Mouse (Mus musculus) MEL (cell line): ENCODE results near the gene Atrn.

Experiments used
- CHD2 ChIP-seq: IDR thresholded peaks from 2 replicates; pipeline ENCODE4 v1.6.1; 2011; ENCODE audit warnings: low read length, improper control_type of control experiment
- CTCF ChIP-seq, 3 experiments: IDR thresholded peaks in 2 of 3; conservative IDR thresholded peaks in 1 of 3; 2 replicates each; pipeline ENCODE4 v1.5.1; 2011 to 2012; ENCODE audit warnings: low read length in 3 of 3, low read depth in 2 of 3, mild to moderate bottlenecking in 2 of 3, improper control_type of control experiment in 1 of 3, inconsistent platforms in 1 of 3, mixed read lengths in 1 of 3, moderate library complexity in 1 of 3; ENCODE audit not compliant: control insufficient read depth in 1 of 3, insufficient read depth in 1 of 3, poor library complexity in 1 of 3, severe bottlenecking in 1 of 3
- EP300 ChIP-seq, 2 experiments: IDR thresholded peaks; 2 replicates each; pipeline ENCODE4 v1.6.1; 2011; ENCODE audit warnings: improper control_type of control experiment in 2 of 2, low read length in 2 of 2, low read depth in 1 of 2, mild to moderate bottlenecking in 1 of 2

DNA sequence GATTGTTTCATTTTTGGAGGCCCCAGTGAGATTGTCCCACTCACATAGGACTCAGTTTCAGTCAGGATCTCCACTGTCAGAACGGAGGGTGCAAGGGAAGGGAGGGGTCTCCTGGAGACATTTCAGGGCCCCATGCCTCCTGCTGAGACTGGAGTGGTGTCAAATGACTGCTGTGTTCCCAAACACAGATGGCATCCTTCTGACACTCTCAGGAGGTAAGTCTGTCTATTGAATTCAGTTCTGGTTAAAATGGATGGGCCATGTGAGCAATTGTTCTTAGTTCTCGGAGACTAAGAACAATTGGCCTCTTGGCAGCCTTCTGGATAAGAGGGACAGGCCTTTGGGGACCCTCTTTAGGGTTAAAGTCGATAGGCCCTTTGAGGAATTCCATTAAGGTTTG is 28.9 kb upstream of the Atrn start:
- TF ChIP-seq CHD2, result no peak
- TF ChIP-seq EP300 (IDR thresholded peaks at IDR 0.05; ENCODE audit: low read depth in 1 of 2, low read length in 2 of 2), result no peak
- TF ChIP-seq CTCF (IDR thresholded peaks at IDR 0.05 in 2 of 3, conservative IDR thresholded peaks at IDR 0.05 in 1 of 3; ENCODE audit: control insufficient read depth in 1 of 3, insufficient read depth in 1 of 3, low read depth in 2 of 3, low read length in 3 of 3, poor library complexity in 1 of 3, severe bottlenecking in 1 of 3), result no peak
